Mouse (Mus musculus): ENCODE results near the gene Loxl4.

The Loxl4 gene

GRCm38 (mm10) chr19:42612654-42613053, at the start of gene Loxl4:
Gene Loxl4, minus strand, starts transcription at chr19:42612813.
- DNase-seq, result peak; percentile 82

- DNase-seq, result peak; percentile 37
These were observed 49.0 kb upstream of the Loxl4 start for GRCm38 (mm10) chr19:42661430-42662164.

GRCm38 (mm10) chr19:42660244-42660565, 47.6 kb upstream of the Loxl4 start:
- no peak for DNase-seq

- DNase-seq, result peak; percentile 40
These were observed 47.0 kb upstream of the Loxl4 start for GRCm38 (mm10) chr19:42659354-42660243.

GRCm38 (mm10) chr19:42658435-42659135, 46.0 kb upstream of the Loxl4 start:
- no peak for DNase-seq

- no peak for DNase-seq
These were observed 45.2 kb upstream of the Loxl4 start for GRCm38 (mm10) chr19:42657769-42658168.

GRCm38 (mm10) chr19:42657306-42657705, 44.7 kb upstream of the Loxl4 start:
- no peak for DNase-seq

- DNase-seq, result peak; percentile 73
These were observed 42.4 kb upstream of the Loxl4 start for GRCm38 (mm10) chr19:42655006-42655405.

GRCm38 (mm10) chr19:42653091-42653490, 40.5 kb upstream of the Loxl4 start:
- DNase-seq, result no peak

- no peak for DNase-seq
These were observed 39.8 kb upstream of the Loxl4 start for GRCm38 (mm10) chr19:42652425-42652824.

GRCm38 (mm10) chr19:42640211-42640610, 27.6 kb upstream of the Loxl4 start:
- no peak for DNase-seq

- DNase-seq, result no peak
These were observed 26.9 kb upstream of the Loxl4 start for GRCm38 (mm10) chr19:42639544-42639943.

GRCm38 (mm10) chr19:42638604-42639481, 26.2 kb upstream of the Loxl4 start:
- DNase-seq, result peak; percentile 43

- DNase-seq, result peak; percentile 55
These were observed 24.0 kb upstream of the Loxl4 start for GRCm38 (mm10) chr19:42636631-42637030.

GRCm38 (mm10) chr19:42633650-42634049, 21.0 kb upstream of the Loxl4 start:
- no peak for DNase-seq

GRCm38 (mm10) chr19:42632301-42632700, 19.7 kb upstream of the Loxl4 start:
- DNase-seq, result no peak

GRCm38 (mm10) chr19:42631541-42631961, 18.9 kb upstream of the Loxl4 start:
- peak; percentile 75 for DNase-seq

GRCm38 (mm10) chr19:42628068-42628467, 15.5 kb upstream of the Loxl4 start:
- DNase-seq, result peak; percentile 27

GRCm38 (mm10) chr19:42613647-42614225, 1.1 kb upstream of the Loxl4 start:
- no peak for DNase-seq

- peak; percentile 53 for DNase-seq
These were observed 503 bp upstream of the Loxl4 start for GRCm38 (mm10) chr19:42613116-42613515.

- DNase-seq, result no peak
These were observed 867 bp downstream of the Loxl4 start for GRCm38 (mm10) chr19:42611746-42612145.

- no peak for DNase-seq
These were observed 2.9 kb downstream of the Loxl4 start for GRCm38 (mm10) chr19:42609716-42610115.
